Mouse (Mus musculus): ENCODE measurements around the gene Gabarap.

- TF ChIP-seq CTCF (IDR thresholded peaks at IDR 0.05; ENCODE audit: extremely low read depth, insufficient read depth, low read length) (no peak), POLR2A (IDR thresholded peaks at IDR 0.05; ENCODE audit: extremely low read depth, insufficient read depth, low read length) (no peak)
Measured at GRCm38 (mm10) chr11:70013408-70013807, 22.5 kb downstream of the Gabarap start.
